Mouse (Mus musculus): ENCODE data around the gene Psmd3.
A peak's percentile ranks its signal among the peaks of the same experiment; 100 is the strongest.
"Not testable (repeated sequence)": the region's sequence is repeated elsewhere in the genome, so short reads cannot be mapped to it uniquely, and the experiment has no call there.

The Psmd3 gene

DNA sequence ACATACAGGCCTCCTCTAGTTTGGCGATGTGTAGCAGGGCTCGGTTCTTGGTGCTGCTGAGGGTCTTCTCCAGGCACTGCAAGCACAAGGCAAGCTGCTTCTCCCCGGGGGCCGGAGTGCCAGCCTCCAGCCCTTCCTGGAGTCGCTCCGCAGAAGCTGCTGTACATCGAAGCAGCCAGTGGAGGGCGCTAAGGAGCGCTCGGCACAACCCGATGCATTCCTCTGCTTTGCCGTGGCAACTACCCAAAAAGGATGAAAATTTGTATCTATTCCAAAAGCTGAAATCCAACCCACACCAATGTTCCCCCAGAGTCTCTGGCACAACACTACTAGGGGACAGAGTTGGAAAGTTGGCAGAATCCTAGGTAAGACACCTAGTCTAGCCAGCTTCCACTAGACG is 35.5 kb downstream of the Psmd3 start:
- peak; percentile 33 to 76 for DNase-seq (ENCODE audit: low spot score in 2 of 2)

DNA sequence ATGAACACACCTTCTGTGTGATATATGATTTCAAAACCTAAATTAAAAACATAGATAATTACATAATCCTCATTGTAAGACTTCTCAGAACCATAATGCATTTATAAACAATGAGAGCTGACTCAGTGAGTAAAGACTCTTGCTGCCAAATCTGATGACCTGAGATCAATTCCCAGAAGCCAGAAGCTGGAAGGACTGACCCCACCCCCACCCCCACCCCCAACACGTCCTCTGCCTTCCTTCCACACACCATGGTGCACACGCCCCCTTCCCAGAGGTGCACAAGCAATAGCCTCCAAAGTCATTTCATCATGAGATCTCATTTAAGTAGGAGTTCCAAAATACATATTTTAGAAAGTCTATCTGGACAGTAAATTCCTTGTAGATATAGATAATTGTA is 38.4 kb downstream of the Psmd3 start:
- DNase-seq (ENCODE audit: low spot score in 2 of 2) = no peak

DNA sequence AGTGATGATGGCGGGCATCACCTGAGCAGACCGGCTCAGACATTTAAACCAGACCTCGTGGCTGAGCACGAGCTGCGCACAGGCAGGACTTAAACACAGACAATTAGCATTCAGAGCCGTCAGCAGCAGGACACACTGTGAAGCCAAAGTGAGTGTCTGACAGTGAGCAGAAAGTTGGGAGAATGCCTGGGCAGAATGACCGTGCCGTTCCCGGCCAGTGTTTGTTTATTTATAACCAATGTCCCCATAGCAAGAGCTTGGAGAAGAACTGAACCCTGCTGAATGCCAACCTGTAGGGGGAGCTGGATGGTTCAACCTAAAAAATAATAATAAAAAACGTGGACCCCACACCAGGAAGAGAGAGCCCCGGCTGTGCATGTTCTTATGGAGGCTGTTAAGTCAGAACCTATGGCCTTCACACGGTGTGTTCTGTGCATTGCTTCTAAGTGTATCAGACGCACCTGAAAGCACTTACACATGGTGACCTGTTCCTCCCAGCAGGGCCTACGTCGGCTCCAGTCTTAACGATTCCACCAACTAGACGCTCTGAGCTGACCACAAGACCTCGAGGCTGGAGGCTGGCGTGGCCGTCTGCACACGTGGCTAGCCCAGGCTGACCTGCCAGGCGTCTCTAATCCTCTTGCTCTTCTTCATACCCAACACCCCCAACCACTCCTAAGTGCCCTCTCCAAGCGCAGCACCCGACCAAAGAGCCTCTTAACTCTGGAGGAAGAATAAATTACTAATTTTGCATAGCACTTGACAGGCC is 39.3 kb downstream of the Psmd3 start:
- no peak for DNase-seq (ENCODE audit: low spot score in 2 of 2)

DNA sequence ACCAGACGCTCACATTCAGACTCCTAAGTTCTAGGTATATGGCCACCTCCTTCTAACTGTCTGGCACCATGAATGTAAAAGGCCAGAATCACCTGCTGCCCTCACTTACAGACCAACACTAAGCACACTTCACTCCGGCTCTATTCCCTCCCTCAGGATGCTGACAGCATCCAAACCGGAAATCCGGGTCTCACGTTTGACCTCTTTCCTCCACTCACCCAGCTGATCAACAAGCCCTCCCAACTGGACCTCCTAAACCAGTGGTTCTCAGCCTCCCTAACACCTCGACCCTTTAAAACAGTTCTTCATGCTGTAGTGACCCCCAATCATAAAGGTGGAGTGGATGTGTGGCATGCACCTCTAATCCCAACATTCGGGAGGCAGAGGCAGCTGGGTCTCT is 40.7 kb downstream of the Psmd3 start:
- DNase-seq (ENCODE audit: low spot score in 2 of 2) = no peak

DNA sequence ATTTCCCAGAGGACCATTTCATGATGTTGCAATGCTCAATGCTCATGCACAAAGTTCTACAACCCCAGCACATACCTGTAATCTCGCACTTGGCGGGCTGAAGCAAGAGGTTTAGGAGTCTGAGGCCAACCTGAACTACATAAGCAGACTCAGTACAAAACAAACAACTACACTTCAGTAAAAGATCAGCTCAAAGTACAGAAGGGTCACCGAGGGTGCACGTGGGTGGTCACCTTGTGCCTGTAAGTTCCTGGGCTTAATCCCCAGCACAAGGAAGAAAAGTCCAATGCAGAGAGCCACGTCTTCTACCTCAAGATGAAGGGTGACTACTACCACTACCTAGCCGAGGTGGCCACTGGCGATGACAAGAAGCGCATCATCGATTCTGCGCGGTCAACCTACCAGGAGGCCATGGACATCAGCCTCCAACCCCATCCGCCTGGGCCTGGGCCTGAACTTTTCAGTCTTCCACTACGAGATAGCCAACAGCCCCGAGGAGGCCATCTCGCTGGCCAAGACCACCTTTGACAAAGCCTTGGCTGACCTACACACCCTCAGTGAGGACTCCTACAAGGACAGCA is 43.7 kb downstream of the Psmd3 start:
- DNase-seq (ENCODE audit: low spot score in 2 of 2) = no peak

DNA sequence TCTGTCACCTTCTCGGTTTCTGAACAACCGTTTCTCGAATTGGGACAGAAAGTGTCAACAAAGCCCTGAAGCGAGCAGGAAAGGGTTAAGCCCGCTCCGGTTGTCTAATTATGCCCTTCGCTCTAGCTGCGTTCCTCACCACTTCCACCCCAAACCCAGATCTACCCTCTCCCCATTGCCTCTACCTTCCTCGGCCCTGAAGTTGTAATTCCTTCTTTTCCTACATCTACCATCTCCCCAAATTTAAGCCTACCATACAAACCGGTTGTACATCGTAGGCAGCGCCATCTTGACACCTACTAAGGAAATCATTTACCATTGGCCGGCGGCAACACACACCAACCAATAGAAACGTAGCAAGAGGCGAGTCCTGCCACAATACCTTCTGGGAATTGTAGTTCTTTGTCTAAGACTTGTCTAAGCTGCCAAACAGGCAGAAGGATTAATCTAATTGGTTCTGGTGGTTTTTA is 46.8 kb downstream of the Psmd3 start, which contains the start of gene Med24:
TSS of gene Med24 (minus strand) at position 317 of the 470 bp plus-strand sequence.
- peak; percentile 67 to 84 for DNase-seq (ENCODE audit: low spot score in 2 of 2)

DNA sequence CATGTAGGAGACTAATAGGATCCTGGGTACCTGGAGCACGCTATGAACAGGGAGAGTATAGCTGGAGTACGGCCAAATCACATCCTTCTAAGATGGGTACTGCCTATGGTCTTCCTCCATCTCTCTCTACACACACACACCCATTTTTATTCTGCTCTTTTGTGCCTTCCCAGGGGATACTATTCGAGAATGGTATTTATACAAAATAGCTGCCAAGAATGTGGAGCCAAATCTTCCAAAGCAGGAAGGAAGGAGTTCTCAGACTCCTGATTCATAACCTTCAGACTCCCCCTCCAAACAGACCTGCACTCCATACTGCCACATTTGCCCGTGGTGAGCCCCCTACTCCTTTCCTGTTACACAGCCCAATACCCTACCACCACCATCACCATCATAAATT is 48.4 kb downstream of the Psmd3 start:
- DNase-seq (ENCODE audit: low spot score in 2 of 2) = no peak

DNA sequence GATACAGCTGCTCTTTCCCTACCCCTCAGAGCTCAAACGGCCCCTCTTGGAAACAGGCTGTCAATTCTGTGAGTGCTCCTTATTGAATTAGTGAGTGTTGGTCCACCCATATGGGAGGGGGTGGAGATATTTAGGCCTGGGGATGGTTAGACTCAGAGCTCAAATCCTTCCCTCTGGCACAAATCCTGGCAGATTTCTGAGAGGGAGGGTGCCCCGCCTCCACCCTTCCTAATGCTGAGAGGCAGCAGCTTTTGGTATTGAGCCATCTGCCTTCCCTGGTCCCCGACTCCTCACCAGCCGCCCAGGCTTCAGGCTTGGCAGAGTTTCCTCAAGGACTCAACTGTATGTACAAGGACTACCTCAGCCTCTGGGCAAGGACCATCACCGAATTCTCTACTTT is 48.8 kb downstream of the Psmd3 start:
- DNase-seq (ENCODE audit: low spot score in 2 of 2) = no peak

DNA sequence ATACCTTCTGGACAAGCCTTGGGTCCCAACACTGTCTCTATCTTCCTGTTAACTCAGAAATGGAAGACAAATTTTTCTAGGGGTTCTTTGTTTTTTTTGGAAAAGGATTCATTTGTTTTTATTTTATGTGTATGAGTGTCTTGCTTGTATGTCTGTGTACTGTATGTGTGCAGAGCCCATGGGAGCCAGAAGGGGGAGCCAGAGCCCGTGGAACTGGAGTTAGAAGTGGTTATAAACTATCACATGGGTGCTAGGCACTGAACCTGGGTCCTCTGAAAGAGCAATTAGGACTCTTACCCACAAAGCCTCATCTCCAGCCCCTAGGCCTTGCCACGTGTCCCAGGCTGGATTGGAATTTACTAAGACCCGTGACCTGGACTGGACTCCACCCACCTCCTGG is 51.7 kb downstream of the Psmd3 start:
- DNase-seq (ENCODE audit: low spot score in 2 of 2) = no peak

DNA sequence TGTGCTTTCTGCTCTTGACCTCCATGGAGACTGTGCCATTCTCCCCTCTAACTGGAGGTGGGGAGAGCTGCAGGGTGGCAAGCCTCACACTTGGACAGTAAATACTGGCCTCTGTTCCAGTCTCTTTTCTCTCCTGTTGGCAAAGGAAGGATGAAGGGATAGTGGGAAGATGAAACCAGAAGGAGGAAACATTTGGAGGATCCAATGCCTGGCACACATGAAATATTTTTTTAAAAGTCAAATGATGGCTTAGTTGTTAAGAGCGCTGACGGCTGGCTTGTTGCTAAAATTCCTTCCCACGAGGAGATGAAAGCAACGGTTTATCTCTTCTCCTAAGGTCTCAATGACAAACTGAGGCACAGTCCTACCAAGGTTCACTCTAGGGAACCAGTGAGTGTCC is 52.8 kb downstream of the Psmd3 start:
- DNase-seq (ENCODE audit: low spot score in 2 of 2) = no peak

DNA sequence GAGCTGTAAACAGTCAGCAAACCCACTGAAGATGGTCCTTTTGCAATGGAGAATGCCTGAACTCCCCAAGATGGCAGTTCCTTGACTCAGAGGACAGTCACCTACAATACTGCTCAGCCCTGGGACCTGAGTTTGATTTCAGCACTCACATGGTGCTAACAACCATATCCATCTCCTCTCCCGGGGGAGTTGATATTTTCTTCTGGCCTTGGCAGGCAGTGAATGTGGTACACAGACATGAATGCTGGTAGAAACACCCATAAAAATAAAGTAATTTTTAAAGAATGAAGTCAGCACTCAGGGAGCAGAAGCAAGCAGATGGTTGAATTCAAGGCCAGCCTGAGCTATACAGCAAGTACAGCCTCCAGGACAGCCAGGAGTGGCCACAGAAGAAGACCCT is 53.8 kb downstream of the Psmd3 start:
- DNase-seq (ENCODE audit: low spot score in 2 of 2) = no peak

DNA sequence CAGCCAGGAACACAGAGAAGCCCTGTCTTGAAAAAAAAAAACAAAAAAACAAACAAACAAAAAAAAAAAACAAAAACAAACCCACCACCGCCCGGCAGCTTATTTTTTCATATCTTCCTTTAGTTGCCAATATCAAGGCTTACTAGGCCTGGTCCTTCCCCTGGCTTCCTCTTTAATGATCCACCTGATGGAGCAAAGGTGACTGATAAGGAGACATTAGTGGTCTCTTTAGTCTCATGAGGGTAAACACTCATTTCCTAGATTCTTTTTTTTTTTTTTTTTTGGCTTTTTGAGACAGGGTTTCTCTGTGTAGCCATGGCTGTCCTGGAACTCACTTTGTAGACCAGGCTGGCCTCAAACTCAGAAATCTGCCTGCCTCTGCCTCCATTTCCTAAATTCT is 54.9 kb downstream of the Psmd3 start:
- not testable (repeated sequence) for DNase-seq (ENCODE audit: low spot score in 2 of 2)

DNA sequence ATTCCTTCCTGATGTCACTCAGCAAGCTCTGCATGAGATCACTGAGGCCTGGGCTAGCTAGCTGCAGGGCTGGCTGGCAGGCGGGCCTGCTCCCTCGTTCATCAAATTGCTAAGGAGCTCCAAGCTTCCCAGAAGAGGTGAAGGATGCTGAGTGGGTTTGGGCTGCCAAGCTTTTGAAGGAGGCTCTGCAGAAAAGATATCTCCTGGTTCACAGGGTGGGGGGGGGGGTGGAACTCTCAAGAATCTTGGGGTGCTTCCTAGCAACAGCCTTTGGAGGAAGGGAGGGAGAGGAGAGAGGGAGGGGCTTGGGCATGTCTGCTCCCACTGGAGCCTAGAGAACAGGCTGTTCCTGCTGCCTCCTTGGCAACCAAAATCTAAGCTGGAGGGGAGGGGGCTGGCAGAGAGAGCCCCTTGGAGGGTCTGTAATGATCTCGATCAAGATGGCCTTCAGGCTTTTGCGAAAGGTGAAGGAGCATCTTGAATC is 56.1 kb downstream of the Psmd3 start:
- DNase-seq (ENCODE audit: low spot score in 2 of 2) = no peak

DNA sequence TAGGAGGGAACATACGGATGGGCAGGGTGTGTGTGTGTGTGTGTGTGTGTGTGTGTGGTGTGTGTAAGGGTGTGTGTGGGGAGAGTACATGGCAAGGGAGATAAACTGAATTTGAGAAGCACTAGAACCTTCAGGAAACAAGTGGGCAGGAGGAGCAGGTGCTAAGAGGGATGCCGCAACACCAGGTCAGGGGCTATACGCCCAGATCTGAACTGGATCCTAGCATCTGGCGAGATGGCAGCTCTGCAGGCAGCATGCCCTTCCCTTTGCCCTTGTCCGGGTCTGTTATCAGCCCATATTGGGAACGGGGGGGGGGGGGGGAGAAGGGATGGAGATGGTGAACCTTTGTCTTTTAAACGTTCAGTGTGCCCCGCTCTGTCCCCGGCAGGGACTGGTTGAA is 56.6 kb downstream of the Psmd3 start:
- no peak for DNase-seq (ENCODE audit: low spot score in 2 of 2)

DNA sequence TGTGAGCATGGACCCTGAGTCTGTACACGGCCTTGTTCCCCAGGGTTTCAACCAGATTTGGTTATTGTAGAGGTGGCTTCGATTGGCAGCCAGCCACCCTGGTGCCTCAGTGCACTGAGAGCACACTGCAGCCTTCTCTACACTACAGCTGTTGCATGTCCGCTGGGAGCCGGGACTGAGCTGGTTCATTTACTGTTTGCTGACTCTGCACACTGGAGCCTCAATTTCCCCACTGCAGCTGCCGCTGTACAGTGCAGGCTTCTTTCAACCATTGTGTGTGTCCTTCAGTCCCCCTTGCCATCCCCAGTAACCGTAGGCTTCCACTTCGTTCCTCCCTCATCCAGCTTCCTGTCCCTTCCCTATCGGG is 57.7 kb downstream of the Psmd3 start:
- no peak for DNase-seq (ENCODE audit: low spot score in 2 of 2)

DNA sequence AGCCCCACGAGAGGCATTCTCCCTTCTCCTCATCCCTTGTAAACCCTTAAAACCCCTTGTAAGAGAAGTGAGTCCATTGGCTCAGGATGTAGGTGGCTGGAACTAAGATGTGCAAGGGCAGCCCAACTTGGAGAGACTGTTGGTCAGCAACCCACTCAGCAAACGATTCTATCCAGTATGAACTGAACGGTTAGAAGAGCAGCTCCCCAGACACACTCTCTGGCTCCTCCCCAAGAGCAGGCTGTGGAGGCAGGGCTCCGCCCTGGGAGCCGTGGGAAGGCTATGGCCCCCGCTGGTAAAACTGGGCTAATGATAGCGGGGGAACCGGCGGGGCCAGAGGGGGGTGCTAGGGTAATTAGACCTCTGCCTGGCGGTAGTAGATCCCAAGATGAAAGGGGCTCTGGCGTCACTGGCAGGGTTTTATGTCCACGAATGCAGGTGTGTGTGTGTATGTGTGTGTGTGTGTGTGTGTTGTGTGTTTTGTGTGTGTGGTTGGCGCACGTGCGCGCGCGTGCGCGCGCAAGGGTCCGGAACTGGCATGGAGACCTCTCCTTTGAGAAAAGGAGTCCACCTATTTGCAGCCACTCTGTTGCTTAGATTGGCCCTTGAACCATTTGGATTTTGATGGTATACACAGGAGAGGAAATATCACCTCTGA is 58.2 kb downstream of the Psmd3 start, which contains the start of gene Thra:
TSS of gene Thra (plus strand) at position 246 of the 658 bp plus-strand sequence.
- DNase-seq (ENCODE audit: low spot score in 2 of 2) = peak in 1 of 2 experiments; percentile 68

DNA sequence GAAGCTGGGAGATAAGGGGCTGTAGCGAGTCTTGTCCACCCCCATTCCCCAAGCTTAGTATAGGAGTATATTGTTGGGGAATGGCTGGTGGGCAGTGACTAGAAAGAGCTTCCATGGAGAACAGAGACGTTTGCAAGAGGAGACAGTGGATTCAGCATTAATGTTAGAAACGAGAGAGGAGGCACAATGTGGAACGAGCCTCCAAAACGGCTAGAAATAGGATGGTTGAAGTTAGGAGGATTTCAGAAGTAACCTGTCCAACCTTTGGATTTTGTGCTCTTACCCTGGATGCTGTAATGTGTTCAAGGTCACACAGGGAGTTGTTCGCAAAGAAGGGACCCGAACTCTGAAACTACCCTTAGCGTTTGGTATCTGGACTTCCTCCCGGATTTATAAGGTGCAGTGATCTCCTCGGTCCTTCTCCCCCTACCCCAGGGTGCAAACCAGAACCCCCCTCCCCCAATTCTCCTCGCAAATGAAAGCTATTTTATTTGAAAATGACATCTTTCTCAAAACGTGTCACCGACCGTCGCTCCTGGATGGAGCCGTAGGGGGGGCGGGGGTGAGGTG is 58.8 kb downstream of the Psmd3 start:
- no peak for DNase-seq (ENCODE audit: low spot score in 2 of 2)

DNA sequence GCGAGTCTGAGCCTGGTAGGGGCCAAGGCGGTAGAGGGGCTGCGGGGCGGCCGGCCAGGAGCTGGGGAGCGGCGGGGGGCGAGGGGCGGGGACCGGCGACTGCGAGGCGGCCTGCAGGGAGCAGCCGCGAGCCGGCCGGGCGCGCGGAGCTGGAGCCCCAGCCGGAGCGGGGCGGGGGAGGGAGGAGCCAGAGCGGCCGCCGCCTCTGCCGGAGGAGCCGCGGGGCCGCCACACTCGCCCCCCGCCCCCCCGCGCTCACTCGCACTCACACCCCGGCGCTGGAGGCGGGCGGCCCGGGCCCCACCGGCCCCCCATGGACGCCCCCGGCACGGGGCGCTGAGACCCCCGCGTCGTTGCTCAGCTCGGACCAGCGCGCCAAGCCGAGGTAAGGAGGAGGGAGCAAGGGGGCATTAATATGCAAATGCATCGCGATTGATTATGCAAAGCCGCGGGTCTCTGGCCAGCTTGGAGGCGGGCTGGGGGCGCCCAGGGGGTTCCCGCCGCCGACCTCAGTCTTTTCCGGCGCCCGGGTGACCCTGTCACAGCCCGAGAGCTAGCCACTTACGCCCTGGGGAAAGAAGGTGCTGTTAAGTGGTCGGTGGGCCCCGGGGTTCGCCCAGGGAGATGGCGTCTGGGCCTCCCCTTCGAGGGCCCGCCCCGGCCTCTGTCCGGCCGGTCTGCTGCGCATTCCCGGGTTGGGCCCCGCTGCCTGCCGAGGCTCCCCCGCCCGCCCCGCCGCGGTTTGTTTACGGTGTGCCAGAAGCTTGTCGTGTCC is 59.5 kb downstream of the Psmd3 start:
- DNase-seq (ENCODE audit: low spot score in 2 of 2) = peak; percentile 76 to 87

DNA sequence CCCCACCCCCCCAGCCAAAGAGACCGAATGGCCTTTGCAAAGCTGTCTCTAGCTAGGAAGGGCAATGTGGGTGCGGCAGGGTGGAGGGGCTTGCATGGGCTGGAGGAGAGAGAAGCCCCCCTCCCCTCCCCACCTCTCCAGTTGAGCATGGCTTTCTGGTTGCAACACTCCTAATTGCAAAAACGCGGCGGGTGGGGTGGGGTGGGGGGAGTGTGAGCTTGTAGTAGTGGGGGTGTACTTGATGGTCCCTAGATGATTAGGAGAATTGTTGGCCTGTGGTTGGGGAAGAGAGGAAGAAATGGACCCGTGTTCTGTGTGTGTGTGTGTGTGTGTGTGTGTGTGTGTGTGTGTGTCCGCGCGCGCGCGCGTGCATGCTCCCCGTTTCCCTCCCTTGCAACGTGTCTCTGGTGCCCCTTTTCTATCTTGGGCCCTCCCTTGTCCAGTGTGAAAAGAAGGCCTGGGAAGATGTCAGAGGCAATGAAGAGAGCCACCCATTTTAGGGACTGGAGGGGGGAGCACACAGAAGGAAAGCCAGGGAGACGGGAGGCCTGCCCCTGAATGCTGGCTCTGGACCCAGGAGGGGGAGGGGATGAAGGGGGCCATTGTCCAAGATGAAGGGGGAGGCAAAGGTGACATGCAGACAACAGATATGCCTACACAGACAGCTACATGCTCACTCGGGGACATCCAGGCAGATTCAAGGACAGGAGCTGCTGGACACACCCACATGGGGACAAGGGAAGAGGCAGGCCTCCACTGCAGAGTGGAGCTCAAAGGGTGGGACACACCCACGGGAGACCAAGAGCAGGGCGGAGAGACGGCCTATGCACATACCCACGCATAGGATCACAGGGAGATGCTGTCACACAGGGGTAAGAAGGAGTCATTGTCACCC is 60.3 kb downstream of the Psmd3 start:
- DNase-seq (ENCODE audit: low spot score in 2 of 2) = no peak

DNA sequence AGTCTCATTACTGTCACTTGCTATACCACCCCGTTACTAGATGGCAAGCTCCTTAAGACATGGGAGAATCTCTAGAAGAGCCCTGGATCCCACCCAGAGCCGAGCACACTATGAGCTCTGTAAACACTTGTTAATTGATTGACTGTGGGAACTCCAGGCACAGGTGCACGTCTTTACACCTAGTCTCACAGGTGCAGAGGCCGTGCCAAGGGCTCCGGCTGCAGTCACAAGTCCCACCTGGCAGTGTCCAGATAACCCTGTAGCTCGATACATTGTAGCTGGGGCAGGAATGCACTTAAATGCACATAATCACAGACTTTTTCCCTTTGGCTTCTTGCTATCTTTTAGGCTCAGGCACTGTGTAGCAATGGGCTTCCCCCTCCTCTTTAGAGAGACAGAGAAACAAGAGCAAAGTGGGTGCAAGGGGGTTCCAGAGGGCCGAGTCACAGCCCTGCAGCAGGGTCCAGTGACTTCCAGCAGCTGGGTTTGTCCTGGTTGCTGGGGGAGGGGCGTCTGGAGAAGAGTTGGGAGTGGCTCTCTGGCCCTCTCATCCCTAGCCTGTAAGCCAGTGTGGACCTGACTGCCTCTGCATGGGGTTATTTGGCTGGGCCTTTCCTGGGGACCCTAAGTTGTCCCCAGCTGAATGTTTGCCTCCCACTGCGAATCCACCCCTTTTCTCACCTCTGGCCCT is 61.4 kb downstream of the Psmd3 start:
- DNase-seq (ENCODE audit: low spot score in 2 of 2) = no peak
